Mouse (Mus musculus): ENCODE measurements at regions not wholly inside any gene's neighbourhood (a gene's known extent, or its start where the extent isn't known, plus 50 kb on each side); places are given as distances from the start of the nearest gene placed in this dataset.

- H3K4me3 ChIP-seq (replicated peaks; ENCODE audit: low read depth, low read length): no peak overlapping the region
- DNase-seq (ENCODE audit: low spot score): no peak
- H3K36me3 ChIP-seq (ENCODE audit: insufficient read depth, low read length): no peaks in the 10 kb centered on the region
- no peak for TF ChIP-seq CTCF (IDR thresholded peaks at IDR 0.05; ENCODE audit: low read depth)
- H3K27ac ChIP-seq: peak overlapping the region; percentile 13; the same call in 1 of the 2 replicates
- H3K27me3 ChIP-seq (ENCODE audit: insufficient read depth, low read length): no peaks in the 10 kb centered on the region
- no peak overlapping the region for H3K4me2 ChIP-seq (ENCODE audit: low read length)
- no peak overlapping the region for H3K9ac ChIP-seq (ENCODE audit: low read depth, low read length)
- no peaks in the 10 kb centered on the region for H3K9me3 ChIP-seq (replicated peaks; ENCODE audit: low read length)
- H3K4me1 ChIP-seq (replicated peaks; ENCODE audit: insufficient read depth, low read length): no peaks in the 10 kb centered on the region
- 73% methylated on average over 14 of the region's 14 CpGs for WGBS
- ATAC-seq (replicated peaks; ENCODE audit: low FRiP score, low read depth): 0 out of 2 replicates have a peak, but pooled peaks have one; percentile 54
Observed at GRCm38 (mm10) chr13:60417436-60418158, 184.2 kb upstream of the Dapk1 start.

DNA sequence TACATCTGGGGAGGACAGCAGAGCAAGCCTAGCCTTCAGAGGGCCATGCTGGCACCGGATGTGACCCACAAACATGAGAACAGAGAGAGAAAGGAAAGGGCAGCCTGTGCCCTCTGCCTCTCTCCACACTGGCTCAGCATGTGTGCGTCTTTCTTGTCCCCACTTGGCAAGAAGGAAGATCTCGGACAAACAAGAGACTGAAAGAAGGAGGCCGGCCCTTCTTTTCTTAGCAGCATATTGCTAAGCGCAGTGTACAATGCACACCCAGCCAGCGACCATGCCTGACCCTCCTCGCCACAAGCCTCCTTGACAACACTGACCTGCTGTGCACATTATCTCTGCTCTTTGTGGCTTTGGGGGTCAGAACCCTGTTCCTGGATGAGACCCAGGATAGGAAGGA is 181.4 kb upstream of the Dapk1 start:
- Histone ChIP-seq H3K4me1 (replicated peaks; ENCODE audit: insufficient read depth, low read length) (no peaks in the 10 kb centered on the region), H3K27me3 (ENCODE audit: insufficient read depth, low read length) (no peaks in the 10 kb centered on the region), H3K9ac (ENCODE audit: low read depth, low read length) (no peak overlapping the region), H3K9me3 (replicated peaks; ENCODE audit: low read length) (no peaks in the 10 kb centered on the region), H3K27ac (no peak overlapping the region), H3K4me2 (ENCODE audit: low read length) (no peak overlapping the region), H3K4me3 (replicated peaks; ENCODE audit: low read depth, low read length) (no peak overlapping the region), H3K36me3 (ENCODE audit: insufficient read depth, low read length) (no peaks in the 10 kb centered on the region)
- 70% methylated on average over 7 of the region's 7 CpGs for WGBS
- ATAC-seq (replicated peaks; ENCODE audit: low FRiP score, low read depth): no peak
- DNase-seq (ENCODE audit: low spot score): no peak
- no peak for TF ChIP-seq CTCF (IDR thresholded peaks at IDR 0.05; ENCODE audit: low read depth)

GRCm38 (mm10) chr13:60420842-60421696 is 180.7 kb upstream of the Dapk1 start:
- Histone ChIP-seq H3K27me3 (ENCODE audit: insufficient read depth, low read length) (no peaks in the 10 kb centered on the region), H3K36me3 (ENCODE audit: insufficient read depth, low read length) (no peaks in the 10 kb centered on the region), H3K27ac (no peak overlapping the region), H3K4me2 (ENCODE audit: low read length) (no peak overlapping the region), H3K9me3 (replicated peaks; ENCODE audit: low read length) (no peaks in the 10 kb centered on the region), H3K4me3 (replicated peaks; ENCODE audit: low read depth, low read length) (no peak overlapping the region), H3K4me1 (replicated peaks; ENCODE audit: insufficient read depth, low read length) (no peaks in the 10 kb centered on the region), H3K9ac (ENCODE audit: low read depth, low read length) (no peak overlapping the region)
- no peak for TF ChIP-seq CTCF (IDR thresholded peaks at IDR 0.05; ENCODE audit: low read depth)
- ATAC-seq (replicated peaks; ENCODE audit: low FRiP score, low read depth): no peak
- 52% methylated on average over 3 of the region's 3 CpGs for WGBS
- peak; percentile 61 for DNase-seq (ENCODE audit: low spot score)

GRCm38 (mm10) chr13:60424267-60424666 is 177.5 kb upstream of the Dapk1 start:
- H3K4me3 ChIP-seq (replicated peaks; ENCODE audit: low read depth, low read length): no peak overlapping the region
- no peak overlapping the region for H3K9ac ChIP-seq (ENCODE audit: low read depth, low read length)
- DNase-seq (ENCODE audit: low spot score): no peak

GRCm38 (mm10) chr13:60425140-60425539 is 176.6 kb upstream of the Dapk1 start:
- peaks cover 5% of the 10 kb centered on the region; the same call in 1 of the 2 replicates for H3K4me1 ChIP-seq (replicated peaks; ENCODE audit: insufficient read depth, low read length)
- 59% methylated on average over 11 of the region's 11 CpGs for WGBS
- TF ChIP-seq CTCF (IDR thresholded peaks at IDR 0.05; ENCODE audit: low read depth): no peak
- no peaks in the 10 kb centered on the region for H3K27me3 ChIP-seq (ENCODE audit: insufficient read depth, low read length)
- no peak overlapping the region for H3K4me3 ChIP-seq (replicated peaks; ENCODE audit: low read depth, low read length)
- no peak for ATAC-seq (replicated peaks; ENCODE audit: low FRiP score, low read depth)
- H3K9ac ChIP-seq (ENCODE audit: low read depth, low read length): no peak overlapping the region
- no peak overlapping the region for H3K4me2 ChIP-seq (ENCODE audit: low read length)
- DNase-seq (ENCODE audit: low spot score): no peak
- no peaks in the 10 kb centered on the region for H3K36me3 ChIP-seq (ENCODE audit: insufficient read depth, low read length)
- H3K9me3 ChIP-seq (replicated peaks; ENCODE audit: low read length): no peaks in the 10 kb centered on the region
- H3K27ac ChIP-seq: no peak overlapping the region

More at GRCm38 (mm10) chr13:60424267-60424666, 177.5 kb upstream of the Dapk1 start:
- H3K4me1 ChIP-seq (replicated peaks; ENCODE audit: insufficient read depth, low read length): peaks cover 5% of the 10 kb centered on the region; the same call in 1 of the 2 replicates
- TF ChIP-seq CTCF (IDR thresholded peaks at IDR 0.05; ENCODE audit: low read depth): no peak
- ATAC-seq (replicated peaks; ENCODE audit: low FRiP score, low read depth): no peak
- 69% methylated on average over 6 of the region's 6 CpGs for WGBS
- no peaks in the 10 kb centered on the region for H3K36me3 ChIP-seq (ENCODE audit: insufficient read depth, low read length)
- no peak overlapping the region for H3K4me2 ChIP-seq (ENCODE audit: low read length)
- no peak overlapping the region for H3K27ac ChIP-seq
- no peaks in the 10 kb centered on the region for H3K9me3 ChIP-seq (replicated peaks; ENCODE audit: low read length)
- H3K27me3 ChIP-seq (ENCODE audit: insufficient read depth, low read length): no peaks in the 10 kb centered on the region

GRCm38 (mm10) chr13:60425556-60425955 is 176.2 kb upstream of the Dapk1 start:
- ATAC-seq (replicated peaks; ENCODE audit: low FRiP score, low read depth): no peak
- Histone ChIP-seq H3K4me2 (ENCODE audit: low read length) (no peak overlapping the region), H3K9ac (ENCODE audit: low read depth, low read length) (no peak overlapping the region), H3K36me3 (ENCODE audit: insufficient read depth, low read length) (no peaks in the 10 kb centered on the region), H3K9me3 (replicated peaks; ENCODE audit: low read length) (no peaks in the 10 kb centered on the region), H3K4me3 (replicated peaks; ENCODE audit: low read depth, low read length) (no peak overlapping the region), H3K4me1 (replicated peaks; ENCODE audit: insufficient read depth, low read length) (peaks cover 5% of the 10 kb centered on the region; the same call in 1 of the 2 replicates), H3K27ac (no peak overlapping the region), H3K27me3 (ENCODE audit: insufficient read depth, low read length) (no peaks in the 10 kb centered on the region)
- 75% methylated on average over 6 of the region's 6 CpGs for WGBS
- DNase-seq (ENCODE audit: low spot score): no peak
- TF ChIP-seq CTCF (IDR thresholded peaks at IDR 0.05; ENCODE audit: low read depth): no peak

Data from kidney, postnatal 0 days (tissue).